Mouse (Mus musculus) intestine, embryonic 15.5 days (tissue): ENCODE data around the gene Lrig1. TPM values are rescaled to one million over a fixed set of nuclear protein-coding genes. Genes with fewer than 3 reads are reported as not detected.

ENCODE experiments used
- ATAC-seq: fragments of 200-750 bp; cut with Nextera tagmentation; 2 replicates; pipeline ENCODE4 v1.8.0; 2017; ENCODE audit warnings: moderate TSS enrichment, moderate library complexity
- H3K27ac ChIP-seq: fragments of 300-500 bp; sonication (generic); 2 replicates; pipeline ENCODE4 v1.5.1; 2015; ENCODE audit warnings: mild to moderate bottlenecking, inconsistent platforms
- H3K27me3 ChIP-seq: fragments of 300-500 bp; sonication (generic); replicated peaks from 2 replicates; pipeline ENCODE4 v1.6.1; 2015; ENCODE audit warnings: inconsistent platforms
- H3K36me3 ChIP-seq: fragments of 300-500 bp; sonication (generic); 2 replicates; pipeline ENCODE4 v1.6.1; 2015; ENCODE audit warnings: inconsistent platforms
- H3K4me1 ChIP-seq: fragments of 300-500 bp; sonication (generic); replicated peaks from 2 replicates; pipeline ENCODE4 v1.6.1; 2015; ENCODE audit warnings: inconsistent platforms
- H3K4me2 ChIP-seq: fragments of 300-500 bp; sonication (generic); replicated peaks from 2 replicates; pipeline ENCODE4 v1.6.1; 2015; ENCODE audit warnings: mild to moderate bottlenecking, inconsistent platforms
- H3K4me3 ChIP-seq: fragments of 300-500 bp; sonication (generic); replicated peaks from 2 replicates; pipeline ENCODE4 v1.5.1; 2015; ENCODE audit warnings: inconsistent platforms
- H3K9ac ChIP-seq: fragments of 300-500 bp; sonication (generic); 2 replicates; pipeline ENCODE4 v1.6.1; 2015; ENCODE audit warnings: inconsistent platforms
- H3K9me3 ChIP-seq: fragments of 300-500 bp; sonication (generic); 2 replicates; pipeline ENCODE4 v1.6.1; 2016; ENCODE audit warnings: inconsistent platforms
- WGBS: fragments of 180-500 bp; shearing (Covaris S2); methylation state at CpG from one replicate; pipeline ENCODE4 v1.1.7; 2015; 5-methylcytosine and 5-hydroxymethylcytosine counted together
- polyA plus RNA-seq: library from polyadenylated mRNA; unstranded; fragments of >200 nt; fragmentation: Nextera tagmentation; extraction: Ambion mirVana; gene quantifications from 2 replicates; pipeline ENCODE4 v1.2.1, GENCODE M21; 2015

Lrig1 gene
- polyA plus RNA-seq, 1 experiment from 2014 or later = 17.1 TPM

GRCm38 (mm10) chr6:94620801-94621301, 79.1 kb downstream of the Lrig1 start:
- Histone ChIP-seq H3K4me2 (no peak overlapping the region), H3K27me3 (no peaks in the 10 kb centered on the region), H3K36me3 (peaks cover 51% of the 10 kb centered on the region), H3K4me1 (no peaks in the 10 kb centered on the region), H3K9me3 (no peaks in the 10 kb centered on the region), H3K9ac (no peak overlapping the region), H3K4me3 (no peak overlapping the region), H3K27ac (no peak overlapping the region)
- ATAC-seq = no peak
- 76% methylated on average over 9 of the region's 9 CpGs for WGBS

GRCm38 (mm10) chr6:94620287-94620686, 79.7 kb downstream of the Lrig1 start:
- H3K4me1 ChIP-seq = no peaks in the 10 kb centered on the region
- ATAC-seq = no peak
- H3K9ac ChIP-seq = no peak overlapping the region
- H3K4me2 ChIP-seq = no peak overlapping the region
- peaks cover 55% of the 10 kb centered on the region for H3K36me3 ChIP-seq
- H3K27ac ChIP-seq = no peak overlapping the region
- no peak overlapping the region for H3K4me3 ChIP-seq
- no peaks in the 10 kb centered on the region for H3K9me3 ChIP-seq
- WGBS = 80% methylated on average over 6 of the region's 6 CpGs
- no peaks in the 10 kb centered on the region for H3K27me3 ChIP-seq

- peaks cover 51% of the 10 kb centered on the region for H3K36me3 ChIP-seq
- H3K4me2 ChIP-seq = no peak overlapping the region
- ATAC-seq = no peak
- no peak overlapping the region for H3K4me3 ChIP-seq
- H3K9me3 ChIP-seq = no peaks in the 10 kb centered on the region
- H3K9ac ChIP-seq = no peak overlapping the region
- H3K4me1 ChIP-seq = no peaks in the 10 kb centered on the region
- no peaks in the 10 kb centered on the region for H3K27me3 ChIP-seq
- no peak overlapping the region for H3K27ac ChIP-seq
- 73% methylated on average over 5 of the region's 5 CpGs for WGBS
These were observed 81.3 kb downstream of the Lrig1 start for GRCm38 (mm10) chr6:94618671-94619070.

GRCm38 (mm10) chr6:94615936-94616335, 84.0 kb downstream of the Lrig1 start:
- no peak overlapping the region for H3K4me2 ChIP-seq
- H3K4me1 ChIP-seq = no peaks in the 10 kb centered on the region
- no peaks in the 10 kb centered on the region for H3K27me3 ChIP-seq
- 73% methylated on average over 4 of the region's 4 CpGs for WGBS
- ATAC-seq = no peak
- no peak overlapping the region for H3K9ac ChIP-seq
- H3K27ac ChIP-seq = no peak overlapping the region
- peaks cover 53% of the 10 kb centered on the region for H3K36me3 ChIP-seq
- H3K9me3 ChIP-seq = no peaks in the 10 kb centered on the region
- no peak overlapping the region for H3K4me3 ChIP-seq

DNA sequence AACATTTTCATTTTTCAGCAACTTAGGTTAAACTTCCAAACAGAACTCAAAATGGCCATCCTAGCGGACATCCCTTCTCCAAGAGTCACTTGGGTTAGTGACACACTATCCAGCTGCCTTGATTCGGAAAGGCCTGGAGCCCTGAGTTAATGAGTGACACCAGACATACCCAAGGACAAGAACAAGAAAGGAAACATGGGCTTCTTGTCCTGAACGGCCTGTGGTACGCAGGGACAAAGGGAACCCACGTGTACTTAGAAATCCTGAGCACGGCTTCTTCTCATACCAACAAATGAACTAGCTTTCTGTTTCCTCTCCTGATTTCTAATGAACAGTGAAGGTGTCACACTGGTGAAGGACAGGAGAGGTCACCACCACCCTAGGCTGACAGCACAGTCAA, 85.6 kb downstream of the Lrig1 start:
- Histone ChIP-seq H3K27ac (no peak overlapping the region), H3K9ac (no peak overlapping the region), H3K4me1 (no peaks in the 10 kb centered on the region), H3K4me2 (no peak overlapping the region), H3K27me3 (no peaks in the 10 kb centered on the region), H3K4me3 (no peak overlapping the region), H3K36me3 (peaks cover 42% of the 10 kb centered on the region), H3K9me3 (no peaks in the 10 kb centered on the region)
- 89% methylated on average over 6 of the region's 6 CpGs for WGBS
- no peak for ATAC-seq

DNA sequence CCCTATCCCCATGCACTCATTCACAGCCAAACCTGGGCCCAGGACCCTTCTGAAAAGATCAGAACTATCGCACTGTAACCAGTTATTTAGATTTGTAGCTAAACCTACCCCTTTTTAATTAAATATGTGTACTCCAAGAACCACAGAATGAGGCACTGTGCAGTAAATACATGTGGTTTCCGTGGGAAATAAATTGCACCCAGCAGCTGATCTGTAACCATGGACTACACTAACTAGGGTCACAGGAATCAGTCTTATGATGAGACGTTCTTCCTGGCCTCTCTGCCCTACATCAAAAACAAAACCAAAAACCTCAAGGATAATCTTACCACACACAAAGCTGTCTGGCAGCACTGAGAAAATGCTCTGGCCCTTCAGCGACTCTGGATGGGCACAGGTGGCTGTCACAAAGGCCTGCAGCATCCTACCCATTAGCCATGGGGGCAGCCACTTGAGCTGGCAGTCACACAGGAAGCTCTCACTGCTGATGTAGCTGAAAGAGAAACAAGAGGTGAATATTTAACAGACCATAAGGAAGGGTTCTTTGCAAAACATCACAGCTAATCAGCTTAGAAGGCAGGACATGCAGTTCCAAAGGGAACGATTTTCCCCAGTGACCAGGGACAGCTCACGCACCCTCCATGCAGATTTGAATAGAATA, 86.6 kb downstream of the Lrig1 start:
- Histone ChIP-seq H3K9ac (no peak overlapping the region), H3K27ac (no peak overlapping the region), H3K9me3 (no peaks in the 10 kb centered on the region), H3K27me3 (no peaks in the 10 kb centered on the region), H3K4me2 (no peak overlapping the region), H3K4me3 (no peak overlapping the region), H3K36me3 (peaks cover 34% of the 10 kb centered on the region), H3K4me1 (no peaks in the 10 kb centered on the region)
- ATAC-seq = no peak
- 77% methylated on average over 6 of the region's 6 CpGs for whole genome bisulfite sequencing

DNA sequence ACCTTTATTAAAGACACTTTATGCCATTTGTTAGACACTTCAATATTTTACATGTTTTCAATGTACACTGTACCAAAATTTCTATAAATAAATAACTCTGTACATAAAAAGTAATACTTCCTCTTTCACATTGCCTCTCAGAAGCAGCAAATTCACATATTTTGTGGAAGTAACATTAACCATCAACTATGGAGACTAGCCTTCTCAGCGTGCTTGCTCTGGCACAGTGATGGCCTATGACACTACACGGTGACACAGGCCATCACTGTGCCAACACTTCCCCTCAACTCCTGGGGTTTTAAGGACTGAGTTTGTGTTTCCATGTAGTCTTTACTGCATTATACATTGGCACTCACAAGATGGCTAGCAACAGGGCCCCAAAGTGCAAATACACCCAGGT, 95.4 kb downstream of the Lrig1 start:
- Histone ChIP-seq H3K9me3 (no peaks in the 10 kb centered on the region), H3K4me1 (no peaks in the 10 kb centered on the region), H3K4me3 (no peak overlapping the region), H3K27ac (no peak overlapping the region), H3K36me3 (peaks cover 32% of the 10 kb centered on the region), H3K27me3 (no peaks in the 10 kb centered on the region), H3K4me2 (no peak overlapping the region), H3K9ac (no peak overlapping the region)
- ATAC-seq = no peak
- 81% methylated on average over 2 of the region's 2 CpGs for WGBS

GRCm38 (mm10) chr6:94604072-94604471, 95.9 kb downstream of the Lrig1 start:
- ATAC-seq = no peak
- no peak overlapping the region for H3K9ac ChIP-seq
- no peaks in the 10 kb centered on the region for H3K9me3 ChIP-seq
- H3K27me3 ChIP-seq = no peaks in the 10 kb centered on the region
- 68% methylated on average over 3 of the region's 3 CpGs for WGBS
- no peak overlapping the region for H3K27ac ChIP-seq
- no peak overlapping the region for H3K4me3 ChIP-seq
- H3K36me3 ChIP-seq = peaks cover 32% of the 10 kb centered on the region
- H3K4me1 ChIP-seq = no peaks in the 10 kb centered on the region
- no peak overlapping the region for H3K4me2 ChIP-seq

DNA sequence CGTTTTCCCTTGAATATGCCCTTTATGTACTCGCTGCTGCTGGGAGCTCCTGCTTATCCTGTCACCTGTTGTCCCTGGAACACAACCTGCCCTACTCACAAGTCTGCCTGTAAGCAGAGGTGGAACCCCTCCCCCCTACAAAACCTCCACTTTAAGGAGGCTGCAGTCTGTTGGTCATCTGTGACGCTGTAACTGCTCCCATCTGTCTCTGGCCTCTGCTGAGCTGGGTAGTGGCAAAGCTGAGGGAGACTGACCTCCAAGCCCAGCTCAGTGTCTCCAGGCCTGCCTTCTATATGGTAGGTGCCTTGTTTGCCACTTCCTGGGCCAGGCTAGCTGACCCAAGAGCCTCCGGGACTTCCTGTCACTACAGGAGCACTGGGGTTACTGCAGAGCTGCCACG, 98.1 kb downstream of the Lrig1 start:
- Histone ChIP-seq H3K4me2 (no peak overlapping the region), H3K27ac (no peak overlapping the region), H3K4me3 (no peak overlapping the region), H3K27me3 (no peaks in the 10 kb centered on the region), H3K36me3 (peaks cover 24% of the 10 kb centered on the region), H3K9ac (no peak overlapping the region), H3K4me1 (no peaks in the 10 kb centered on the region), H3K9me3 (no peaks in the 10 kb centered on the region)
- ATAC-seq = no peak
- 63% methylated on average over 5 of the region's 5 CpGs for WGBS

GRCm38 (mm10) chr6:94601101-94601500, 98.9 kb downstream of the Lrig1 start:
- Histone ChIP-seq H3K36me3 (peaks cover 17% of the 10 kb centered on the region), H3K4me3 (no peak overlapping the region), H3K27ac (no peak overlapping the region), H3K9me3 (no peaks in the 10 kb centered on the region), H3K9ac (no peak overlapping the region), H3K27me3 (no peaks in the 10 kb centered on the region), H3K4me2 (no peak overlapping the region), H3K4me1 (no peaks in the 10 kb centered on the region)
- ATAC-seq = no peak
- WGBS = 89% methylated on average over 5 of the region's 5 CpGs

DNA sequence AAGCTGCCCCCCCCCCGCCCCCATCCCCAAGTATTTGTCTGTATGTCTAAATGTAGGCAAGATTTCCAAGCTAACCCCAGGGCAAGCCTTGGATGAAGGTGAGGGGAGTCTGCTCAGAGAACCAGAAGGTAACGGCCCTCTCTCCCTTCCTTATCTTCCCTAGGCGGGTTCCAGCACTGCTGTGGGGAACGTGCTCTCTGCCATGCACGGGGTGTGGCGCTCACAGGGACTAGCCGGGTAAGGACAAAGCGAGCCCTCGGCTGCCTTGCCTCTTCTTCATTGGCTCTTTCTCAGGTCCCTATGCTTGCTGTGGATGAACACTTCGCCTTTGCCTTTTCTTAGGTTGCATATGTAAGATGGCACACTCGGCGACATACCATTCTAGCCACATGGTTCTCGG, 100.9 kb downstream of the Lrig1 start:
- Histone ChIP-seq H3K9ac (no peak overlapping the region), H3K4me2 (no peak overlapping the region), H3K27ac (no peak overlapping the region), H3K4me3 (no peak overlapping the region), H3K36me3 (peaks cover 5% of the 10 kb centered on the region; the same call in 1 of the 2 replicates), H3K9me3 (no peaks in the 10 kb centered on the region), H3K27me3 (no peaks in the 10 kb centered on the region), H3K4me1 (no peaks in the 10 kb centered on the region)
- no peak for ATAC-seq
- WGBS = 86% methylated on average over 13 of the region's 13 CpGs

DNA sequence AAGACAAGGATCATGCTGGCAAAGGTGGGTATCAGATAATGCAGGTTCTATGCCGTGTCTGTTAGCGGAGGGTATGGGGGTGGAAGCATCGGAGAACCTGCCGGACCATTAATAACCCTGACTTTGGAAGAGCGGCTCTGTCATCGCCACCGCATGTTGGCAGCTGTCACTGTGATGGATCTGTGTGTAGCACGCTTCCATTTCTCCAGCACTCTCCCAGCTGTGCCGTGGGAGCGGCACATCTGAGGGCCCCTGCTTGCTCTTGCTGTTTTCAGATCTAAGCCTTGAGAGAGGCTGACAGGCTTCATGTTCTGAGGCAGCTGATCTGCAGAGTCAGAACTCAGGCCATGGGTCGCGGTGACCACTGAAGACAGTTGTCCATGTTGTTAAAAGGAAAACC, 101.5 kb downstream of the Lrig1 start:
- no peaks in the 10 kb centered on the region for H3K9me3 ChIP-seq
- H3K27ac ChIP-seq = no peak overlapping the region
- no peaks in the 10 kb centered on the region for H3K27me3 ChIP-seq
- ATAC-seq = no peak
- H3K4me3 ChIP-seq = no peak overlapping the region
- no peak overlapping the region for H3K9ac ChIP-seq
- no peak overlapping the region for H3K4me2 ChIP-seq
- H3K4me1 ChIP-seq = no peaks in the 10 kb centered on the region
- WGBS = 88% methylated on average over 12 of the region's 12 CpGs
- peaks cover 4% of the 10 kb centered on the region; the same call in 1 of the 2 replicates for H3K36me3 ChIP-seq

DNA sequence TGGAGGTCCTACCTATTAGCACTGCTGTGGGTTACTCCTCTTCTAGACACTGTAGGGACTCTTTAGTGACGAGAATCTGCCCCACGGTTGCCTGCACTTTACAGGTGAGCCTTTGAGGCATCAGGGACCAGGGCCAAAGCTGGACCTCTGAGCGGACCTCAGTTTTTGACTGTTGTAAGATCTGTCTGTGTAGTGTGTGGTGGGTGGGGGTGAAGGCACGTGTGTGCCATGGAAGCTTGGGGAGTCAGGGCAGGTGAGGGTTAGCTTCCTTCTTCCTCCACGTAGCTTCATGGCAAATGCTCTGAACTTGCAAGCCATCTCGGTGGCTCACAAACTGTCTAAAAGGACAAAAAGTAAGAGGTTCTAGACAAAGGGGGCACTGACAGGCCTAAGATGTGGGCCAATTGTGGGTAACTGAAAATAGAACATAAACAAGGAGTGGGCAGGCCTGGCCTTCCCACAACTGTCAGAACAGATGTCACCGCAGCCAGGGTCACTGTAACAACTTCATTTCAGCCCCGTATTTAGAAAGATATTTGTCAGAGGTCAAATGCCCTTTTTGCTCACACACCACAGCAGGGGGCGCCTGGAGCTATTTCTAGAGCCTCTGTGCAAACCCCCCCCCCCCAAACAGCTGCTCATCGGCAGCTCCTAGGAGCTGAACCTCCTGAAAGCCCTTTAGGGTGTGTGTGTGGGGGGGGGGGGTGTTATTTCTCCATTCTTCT, 103.0 kb downstream of the Lrig1 start:
- WGBS = 66% methylated on average over 10 of the region's 10 CpGs
- no peak for ATAC-seq

More for the DNA sequence above, 103.0 kb downstream of the Lrig1 start:
- Histone ChIP-seq H3K9me3 (no peaks in the 10 kb centered on the region), H3K27me3 (no peaks in the 10 kb centered on the region), H3K27ac (no peak overlapping the region), H3K4me1 (no peaks in the 10 kb centered on the region; the same call in 1 of the 2 replicates), H3K36me3 (no peaks in the 10 kb centered on the region), H3K4me2 (no peak overlapping the region), H3K9ac (no peak overlapping the region), H3K4me3 (no peak overlapping the region)
